Mouse (Mus musculus): ENCODE results near the gene Npat. TPM values are rescaled to one million over a fixed set of nuclear protein-coding genes. Genes with fewer than 3 reads are reported as not detected.

Gene Npat
- total and polyA plus RNA-seq, 2 experiments from 2014 or later, result 8.6 to 17.4 TPM

DNA sequence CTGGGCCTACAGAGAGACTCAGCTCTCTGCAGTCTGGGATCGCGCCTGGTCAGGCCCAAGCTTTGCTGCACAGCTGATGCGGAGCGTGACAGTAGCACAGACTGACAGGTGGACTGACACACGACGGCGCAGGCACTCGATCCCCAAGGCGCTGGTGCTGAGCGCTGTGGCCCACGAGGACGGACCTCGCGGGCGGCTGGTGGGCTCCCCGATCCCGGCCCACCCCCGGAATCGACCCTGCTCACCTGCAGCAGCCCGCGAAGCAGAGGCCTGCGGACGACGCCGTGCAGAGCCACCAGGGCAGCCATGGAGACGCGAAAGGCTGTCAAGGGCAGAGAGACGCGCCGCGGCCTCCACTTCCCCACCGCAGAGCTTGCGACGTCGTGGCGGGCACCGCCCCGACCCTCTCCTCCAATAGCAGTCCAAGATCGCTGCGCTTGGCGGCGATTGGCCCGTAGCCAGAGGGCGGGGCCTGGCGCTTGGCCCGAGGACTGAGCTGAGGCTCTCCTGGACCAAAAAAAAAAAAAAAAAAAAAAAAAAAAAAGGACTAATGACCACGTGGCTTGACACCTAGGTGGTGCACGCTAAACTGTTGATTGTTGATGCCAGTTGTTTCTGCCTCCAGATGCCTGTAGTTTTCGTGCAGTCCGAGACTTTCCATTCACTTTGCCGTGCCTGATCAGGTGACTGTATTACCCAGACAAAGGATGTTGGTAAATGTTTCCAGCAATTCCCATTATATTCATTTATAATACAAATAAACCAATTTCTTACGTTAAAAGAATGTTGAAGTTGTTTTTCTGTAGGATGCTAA lies 73.3 kb downstream of the Npat start, which contains the start of gene Acat1:
Gene Acat1, minus strand, starts transcription at position 415 of the 814 bp plus-strand sequence.
- Histone ChIP-seq H3K9me3 (ENCODE audit: low read length) (no peaks in the 10 kb centered on the region), H3K4me1 (ENCODE audit: insufficient read depth) (peaks cover 6% of the 10 kb centered on the region), H3K4me2 (ENCODE audit: low read depth) (peak within 1 kb of the TSS; percentile 83), H3K27me3 (ENCODE audit: insufficient read depth, low read length) (no peaks in the 10 kb centered on the region), H3K4me3 (ENCODE audit: low read depth, low read length) (peak within 1 kb of the TSS; percentile 88), H3K27ac (ENCODE audit: low read depth, low read length) (peak within 1 kb of the TSS; percentile 90), H3K36me3 (ENCODE audit: insufficient read depth) (peaks cover 6% of the 10 kb centered on the region), H3K9ac (peak within 1 kb of the TSS; percentile 96)
- DNase-seq (peak; percentile 95), ATAC-seq (peak; percentile 99)
- WGBS, result 1% methylated on average over 51 of the region's 52 CpGs
- TF ChIP-seq CTCF (IDR thresholded peaks at IDR 0.05; ENCODE audit: low read depth), result no peak

DNA sequence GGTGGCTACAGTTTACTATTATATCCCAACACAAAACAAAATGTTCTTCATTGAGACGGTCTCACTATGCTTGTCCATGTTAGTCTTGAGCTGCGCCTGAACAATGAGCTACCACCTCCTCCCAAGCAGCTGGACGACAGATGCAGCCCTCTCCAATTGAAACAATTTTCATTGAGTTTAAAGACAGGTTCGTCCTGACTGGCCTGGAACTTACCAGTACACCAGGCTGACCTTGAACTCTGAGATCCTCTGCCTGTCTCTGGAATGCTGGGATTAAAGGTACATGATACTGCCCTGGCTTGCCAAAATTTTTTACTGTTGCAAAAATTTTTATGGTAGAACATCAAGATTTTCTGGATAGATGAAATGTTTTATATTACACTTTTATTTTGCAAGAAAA lies 77.4 kb downstream of the Npat start:
- no peak overlapping the region for H3K27ac ChIP-seq (ENCODE audit: low read depth, low read length)
- no peak overlapping the region for H3K9ac ChIP-seq
- H3K4me1 ChIP-seq (ENCODE audit: insufficient read depth), result peaks cover under 1% of the 10 kb centered on the region
- no peak overlapping the region for H3K4me2 ChIP-seq (ENCODE audit: low read depth)
- no peaks in the 10 kb centered on the region for H3K27me3 ChIP-seq (ENCODE audit: insufficient read depth, low read length)
- peaks cover 31% of the 10 kb centered on the region for H3K36me3 ChIP-seq (ENCODE audit: insufficient read depth)
- WGBS, result 87% methylated on average over 4 of the region's 4 CpGs
- no peak for ATAC-seq
- no peaks in the 10 kb centered on the region for H3K9me3 ChIP-seq (ENCODE audit: low read length)
- no peak for TF ChIP-seq CTCF (IDR thresholded peaks at IDR 0.05; ENCODE audit: low read depth)
- no peak overlapping the region for H3K4me3 ChIP-seq (ENCODE audit: low read depth, low read length)
- no peak for DNase-seq

DNA sequence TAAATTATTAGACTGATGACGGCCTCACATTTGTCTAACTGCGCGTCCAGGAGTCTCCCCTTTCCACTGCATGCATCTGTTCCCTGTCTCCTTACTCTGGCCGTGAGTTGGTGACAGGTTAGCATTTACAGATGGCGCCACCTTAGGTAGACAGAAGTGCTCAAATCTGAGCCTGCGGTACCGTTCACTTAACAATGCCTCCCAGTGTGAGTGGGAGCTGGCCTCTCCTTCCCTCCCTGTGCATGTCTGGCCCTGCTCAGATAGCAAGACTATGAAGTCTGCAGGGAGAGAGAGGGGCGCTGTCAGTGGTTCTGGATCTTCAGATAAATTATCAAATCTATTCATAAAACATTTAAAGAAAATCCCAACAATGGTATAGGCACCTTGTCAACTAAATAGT lies 78.4 kb downstream of the Npat start:
- H3K4me1 ChIP-seq (ENCODE audit: insufficient read depth), result no peaks in the 10 kb centered on the region
- peaks cover 36% of the 10 kb centered on the region for H3K36me3 ChIP-seq (ENCODE audit: insufficient read depth)
- H3K27me3 ChIP-seq (ENCODE audit: insufficient read depth, low read length), result no peaks in the 10 kb centered on the region
- WGBS, result 81% methylated on average over 8 of the region's 8 CpGs
- TF ChIP-seq CTCF (IDR thresholded peaks at IDR 0.05; ENCODE audit: low read depth), result no peak
- ATAC-seq, result no peak
- no peak overlapping the region for H3K9ac ChIP-seq
- H3K4me2 ChIP-seq (ENCODE audit: low read depth), result no peak overlapping the region
- no peak overlapping the region for H3K4me3 ChIP-seq (ENCODE audit: low read depth, low read length)
- DNase-seq, result no peak
- no peak overlapping the region for H3K27ac ChIP-seq (ENCODE audit: low read depth, low read length)
- no peaks in the 10 kb centered on the region for H3K9me3 ChIP-seq (ENCODE audit: low read length)

Other genes with a start within 250 kb of the Npat start
- 0.46 and 0.48 TPM in 2 replicates for gene Exph5, start 235.4 kb upstream of the Npat start, total RNA-seq (2014; rRNA removed)
- 0.10 and 0.25 TPM in 2 replicates for gene Exph5, start 235.4 kb upstream of the Npat start, polyA plus RNA-seq (2015; fragmentation: Nextera tagmentation; extraction: Ambion mirVana)
- gene Kdelc2, start 153.0 kb upstream of the Npat start, total RNA-seq (2014; rRNA removed), result 5.2 and 11.1 TPM in 2 replicates
- 4.3 and 5.5 TPM in 2 replicates for gene Kdelc2, start 153.0 kb upstream of the Npat start, polyA plus RNA-seq (2015; fragmentation: Nextera tagmentation; extraction: Ambion mirVana)
- 0.38 and 0.62 TPM in 2 replicates for gene 4930550C14Rik, start 134.7 kb upstream of the Npat start, total RNA-seq (2014; rRNA removed)
- 0.21 and 0.54 TPM in 2 replicates for gene 4930550C14Rik, start 134.7 kb upstream of the Npat start, polyA plus RNA-seq (2015; fragmentation: Nextera tagmentation; extraction: Ambion mirVana)
- 11.1 and 22.2 TPM in 2 replicates for gene Atm, start 307 bp upstream of the Npat start, total RNA-seq (2014; rRNA removed)
- 4.8 and 4.9 TPM in 2 replicates for gene Atm, start 307 bp upstream of the Npat start, polyA plus RNA-seq (2015; fragmentation: Nextera tagmentation; extraction: Ambion mirVana)
- 164 and 193 TPM in 2 replicates for gene Acat1, start 73.3 kb downstream of the Npat start, total RNA-seq (2014; rRNA removed)
- 199 and 218 TPM in 2 replicates for gene Acat1, start 73.3 kb downstream of the Npat start, polyA plus RNA-seq (2015; fragmentation: Nextera tagmentation; extraction: Ambion mirVana)
- 59.3 and 72.5 TPM in 2 replicates for gene Cul5, start 133.0 kb downstream of the Npat start, total RNA-seq (2014; rRNA removed)
- 25.2 and 40.9 TPM in 2 replicates for gene Cul5, start 133.0 kb downstream of the Npat start, polyA plus RNA-seq (2015; fragmentation: Nextera tagmentation; extraction: Ambion mirVana)
- 1.8 and 2.5 TPM in 2 replicates for gene Rab39, start 169.2 kb downstream of the Npat start, total RNA-seq (2014; rRNA removed)
- 1.2 and 1.3 TPM in 2 replicates for gene Rab39, start 169.2 kb downstream of the Npat start, polyA plus RNA-seq (2015; fragmentation: Nextera tagmentation; extraction: Ambion mirVana)
- gene Slc35f2, start 234.5 kb downstream of the Npat start, total RNA-seq (2014; rRNA removed), result 15.2 and 19.2 TPM in 2 replicates
- 19.3 and 20.2 TPM in 2 replicates for gene Slc35f2, start 234.5 kb downstream of the Npat start, polyA plus RNA-seq (2015; fragmentation: Nextera tagmentation; extraction: Ambion mirVana)